Mouse (Mus musculus) left cerebral cortex, postnatal 14 days (tissue): ENCODE data around the gene Mamdc4. TPM values are rescaled to one million over a fixed set of nuclear protein-coding genes. Genes with fewer than 3 reads are reported as not detected.
A peak's percentile ranks its signal among the peaks of the same experiment; 100 is the strongest.

Source experiments
- DNase-seq, 2 experiments: peaks; one replicate each; pipeline ENCODE4 v3.0.0; 2021 to 2022; ENCODE audit warnings: low spot score in 2 of 2, mixed read lengths in 1 of 2
- intact Hi-C: fragments of 180-260 bp; cut with DNase I; formaldehyde crosslinking; loops from one replicate; pipeline ENCODE4 v1.15.1; 2025
- total RNA-seq, 2 experiments: library from RNA; stranded (reverse); gene quantifications; 2 replicates each; pipeline ENCODE4 v1.2.3; 2021

The Mamdc4 gene
- total RNA-seq, 2 experiments from 2014 or later = 1.8 to 2.1 TPM

DNA sequence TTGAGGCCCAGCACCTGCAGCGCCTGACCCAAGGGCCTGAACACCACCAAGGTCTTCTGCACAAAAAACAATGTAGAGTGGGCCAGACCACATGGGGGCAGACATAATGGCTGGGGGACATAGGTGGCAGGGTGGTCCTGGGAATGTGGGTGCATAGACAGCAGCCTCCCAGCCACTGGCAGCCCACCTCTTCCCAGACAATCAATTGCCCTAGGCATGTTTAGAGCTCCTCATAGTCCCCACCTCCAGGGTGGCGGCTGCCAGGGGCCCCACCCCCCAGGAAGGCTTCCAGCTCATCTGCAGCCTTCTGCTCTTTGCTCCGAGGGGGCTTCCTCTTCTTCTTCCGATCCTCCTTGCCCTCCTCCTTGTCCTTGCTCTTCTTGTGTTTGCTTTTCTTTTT is 8.9 kb upstream of the Mamdc4 start:
- no peak for DNase-seq
- intact Hi-C loops = no loop called here

DNA sequence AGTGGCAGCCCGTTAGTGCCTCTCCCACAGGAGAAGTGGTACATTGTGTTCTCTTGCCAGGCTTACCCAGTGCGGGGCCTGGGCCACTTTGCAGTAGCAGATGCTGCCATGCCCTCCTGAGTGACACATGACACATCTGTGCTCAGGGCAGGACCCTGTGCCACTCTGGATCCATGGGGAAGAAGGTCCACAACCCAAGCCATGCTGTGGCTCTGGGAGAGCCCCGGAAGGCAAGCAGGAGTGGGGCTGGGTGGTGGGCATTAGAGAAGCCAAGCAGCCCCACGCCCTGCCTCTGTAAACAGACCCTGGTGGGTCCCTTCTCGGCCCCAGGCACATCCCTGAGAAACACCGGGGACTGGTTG is 8.5 kb upstream of the Mamdc4 start:
- intact Hi-C loops = no loop called here
- DNase-seq = peak in 1 of 2 experiments; percentile 23

DNA sequence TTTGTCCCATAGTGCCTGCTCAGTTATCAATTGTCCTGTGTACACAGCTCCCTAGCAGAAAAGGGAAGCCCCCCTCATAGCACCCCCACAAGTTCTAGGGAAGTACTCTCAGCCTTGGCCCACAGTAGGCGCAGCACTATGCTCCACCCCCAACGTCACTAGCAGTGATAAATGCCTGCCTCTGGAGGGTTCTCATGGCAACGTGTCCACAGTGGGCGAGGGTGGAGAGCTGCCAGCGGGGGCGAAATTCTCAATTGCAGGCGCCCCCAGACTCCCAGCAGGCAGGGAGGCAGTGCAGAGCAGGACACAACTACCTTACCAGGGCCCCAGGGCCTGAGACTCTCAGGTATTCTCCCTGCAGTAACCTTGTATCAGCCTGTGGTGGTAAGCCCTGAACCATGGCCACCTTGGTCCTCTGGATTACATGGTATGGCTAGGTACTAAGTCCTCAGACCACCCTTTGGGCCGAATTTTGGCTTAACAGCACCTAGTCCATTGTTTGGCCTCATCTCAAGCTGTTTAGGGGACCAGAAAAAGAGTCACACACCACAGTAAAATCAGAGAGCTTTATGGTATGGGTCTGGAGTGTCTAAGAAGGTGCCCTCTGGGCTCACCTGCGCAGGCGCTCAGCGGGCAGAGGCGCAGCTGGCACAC is 7.9 kb upstream of the Mamdc4 start:
- DNase-seq = peak; percentile 90 to 94
- intact Hi-C loops = no loop called here

DNA sequence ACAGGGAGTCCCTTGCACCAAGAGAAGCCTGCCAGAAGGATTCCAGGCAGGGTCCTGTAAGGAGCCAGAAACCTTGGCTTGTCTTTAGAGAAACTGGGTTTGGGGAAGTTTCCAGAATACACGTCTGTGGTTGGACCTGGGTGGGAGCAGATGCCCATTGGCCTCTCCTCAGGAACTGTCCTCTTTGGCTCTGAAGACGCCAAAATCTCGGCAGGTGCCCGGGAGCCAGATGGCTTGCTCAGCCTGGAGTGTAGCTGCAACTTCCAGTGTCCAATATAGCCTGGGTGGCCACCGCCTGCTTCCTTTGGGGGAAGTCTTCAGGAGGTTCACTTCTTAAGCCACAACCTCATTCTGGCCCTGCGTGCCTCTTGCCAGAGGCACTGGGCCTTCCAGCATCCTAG is 7.3 kb upstream of the Mamdc4 start:
- DNase-seq = no peak
- intact Hi-C loops = no loop called here

DNA sequence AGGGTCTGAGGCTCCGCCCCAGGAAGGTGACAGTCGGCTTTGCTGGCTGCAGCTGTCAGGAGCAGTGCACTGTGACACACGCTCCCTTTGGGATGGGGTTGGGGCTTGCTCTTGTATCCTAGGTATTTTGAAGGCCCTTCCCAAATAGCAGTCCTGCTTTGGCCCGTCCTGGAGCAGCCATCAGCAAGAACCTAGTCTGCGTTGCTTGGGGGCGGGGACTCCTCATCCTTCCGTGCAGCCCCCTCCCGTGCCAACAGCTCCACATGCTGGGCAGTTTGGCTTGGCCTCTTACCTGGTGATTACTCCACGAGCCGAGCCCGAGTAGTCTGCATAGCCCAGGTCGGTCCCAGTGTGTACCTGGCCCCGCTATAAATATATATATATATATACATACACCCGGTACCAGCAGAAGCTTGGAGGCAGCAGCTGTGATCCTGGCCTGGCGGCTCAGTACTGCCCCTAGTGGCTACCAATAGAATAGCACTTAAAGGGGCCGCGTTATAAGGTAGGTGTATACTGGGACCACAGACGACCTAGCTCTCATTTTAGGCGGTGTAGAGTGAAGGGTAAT is 6.7 kb upstream of the Mamdc4 start, which contains the start of gene Ajm1:
Gene Ajm1, minus strand, starts transcription at position 464 of the 571 bp plus-strand sequence.
- intact Hi-C loops = no loop called here
- peak; percentile 80 to 93 for DNase-seq

DNA sequence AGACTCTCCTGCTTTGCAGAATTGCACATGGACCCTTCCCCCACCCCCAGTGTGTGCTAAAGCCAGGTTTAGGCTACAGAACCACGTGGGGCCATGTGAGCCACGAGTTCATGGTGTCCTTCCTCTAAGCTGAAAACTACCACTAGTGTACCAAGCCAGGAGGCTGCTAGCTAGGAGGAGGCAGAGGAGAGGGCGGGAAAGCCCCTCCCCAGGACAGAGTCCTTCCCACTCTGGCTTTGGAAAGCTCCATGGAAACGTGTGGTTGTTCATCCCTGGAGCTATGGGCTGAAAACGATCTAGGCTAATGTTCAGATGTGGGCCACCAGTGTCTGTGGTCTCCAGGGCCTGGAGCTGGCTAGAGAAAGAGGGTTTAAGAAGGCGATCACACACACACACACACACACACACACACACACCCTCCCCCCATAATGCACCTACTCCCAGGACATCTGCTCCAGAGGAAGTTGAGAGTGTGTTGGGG is 6.0 kb upstream of the Mamdc4 start:
- DNase-seq = peak in 1 of 2 experiments; percentile 78
- intact Hi-C loops = no loop called here

DNA sequence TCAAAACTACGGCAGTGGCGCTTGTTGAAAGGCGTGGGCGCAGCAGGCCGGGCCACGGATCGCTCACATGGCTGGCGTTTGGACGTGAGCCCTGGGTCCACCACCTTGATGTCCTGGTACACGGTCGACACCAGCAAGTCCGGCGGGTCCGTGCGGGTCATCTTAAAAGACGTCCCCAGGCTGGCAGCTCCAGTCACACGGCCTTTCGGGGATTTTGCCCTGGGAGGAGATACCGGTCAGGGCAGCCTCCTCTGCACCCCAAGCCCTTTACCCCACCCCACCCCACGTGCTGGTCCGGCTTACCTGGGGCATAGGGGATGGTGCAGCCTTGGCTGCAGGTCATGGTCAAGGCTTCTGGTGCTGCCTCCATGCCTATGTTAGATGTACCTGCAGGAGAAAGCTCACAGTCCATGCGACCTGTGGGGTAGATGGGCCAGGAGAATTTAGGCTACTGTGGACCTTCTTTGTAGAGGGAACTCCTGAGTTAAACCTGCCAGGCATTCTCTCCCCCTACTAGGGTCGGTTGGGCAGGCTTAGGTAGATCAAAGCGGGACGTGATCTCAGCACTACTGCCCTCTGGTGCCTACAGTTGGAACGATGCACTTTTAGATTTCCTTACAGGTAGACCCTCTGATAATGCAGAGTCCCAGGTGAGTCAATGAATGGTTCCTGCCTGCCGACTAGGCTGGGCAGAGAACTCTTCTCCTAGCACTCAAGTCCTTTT is 5.3 kb upstream of the Mamdc4 start:
- peak; percentile 70 to 73 for DNase-seq
- intact Hi-C loops = no loop called here

DNA sequence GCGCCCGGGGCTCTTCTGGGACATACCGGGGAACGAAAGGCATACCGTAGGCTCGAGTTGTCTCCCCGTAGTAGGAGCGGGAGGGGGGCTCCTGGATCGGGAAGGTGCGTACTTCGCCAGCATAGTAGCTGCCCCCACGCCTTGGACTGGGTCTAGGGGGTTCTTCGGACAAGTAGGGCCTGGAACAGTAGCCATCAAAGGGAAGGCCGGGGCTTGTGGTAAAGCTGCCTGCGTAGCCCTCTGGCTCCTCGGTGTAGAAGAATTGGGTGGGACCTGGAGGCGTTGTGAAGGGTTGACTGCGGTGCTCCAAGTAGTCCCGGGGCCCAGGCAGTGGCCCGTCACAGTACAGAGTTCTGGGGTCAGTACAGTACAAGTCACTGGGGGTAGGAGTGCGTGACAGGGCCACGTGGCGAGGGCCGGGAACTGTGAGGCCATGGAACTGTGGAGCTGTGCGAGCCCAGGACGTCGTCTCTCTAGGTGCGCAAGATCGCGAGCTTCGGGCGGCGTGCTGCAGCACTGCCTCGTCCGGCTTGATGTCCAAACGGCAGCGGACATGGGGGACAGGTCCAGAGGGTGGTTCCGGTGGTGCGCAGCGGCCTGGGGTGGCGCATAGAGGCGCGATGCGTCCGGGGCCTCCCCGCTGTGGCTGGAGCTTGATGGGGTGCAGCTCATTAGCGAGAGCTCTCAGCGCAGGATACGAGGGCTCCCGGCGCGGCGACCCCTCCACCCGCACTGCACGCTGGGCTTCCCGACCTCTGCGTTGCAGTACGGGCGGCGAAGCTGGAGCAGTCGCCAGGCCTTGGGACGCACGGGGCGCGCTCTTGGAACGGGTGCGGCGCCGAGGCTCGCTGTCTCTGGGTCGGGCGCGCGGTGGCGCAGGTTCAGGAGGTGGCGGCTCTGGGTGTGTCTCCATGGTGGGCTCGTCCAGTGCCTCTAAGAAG is 4.4 kb upstream of the Mamdc4 start:
- intact Hi-C loops = no loop called here
- no peak for DNase-seq

DNA sequence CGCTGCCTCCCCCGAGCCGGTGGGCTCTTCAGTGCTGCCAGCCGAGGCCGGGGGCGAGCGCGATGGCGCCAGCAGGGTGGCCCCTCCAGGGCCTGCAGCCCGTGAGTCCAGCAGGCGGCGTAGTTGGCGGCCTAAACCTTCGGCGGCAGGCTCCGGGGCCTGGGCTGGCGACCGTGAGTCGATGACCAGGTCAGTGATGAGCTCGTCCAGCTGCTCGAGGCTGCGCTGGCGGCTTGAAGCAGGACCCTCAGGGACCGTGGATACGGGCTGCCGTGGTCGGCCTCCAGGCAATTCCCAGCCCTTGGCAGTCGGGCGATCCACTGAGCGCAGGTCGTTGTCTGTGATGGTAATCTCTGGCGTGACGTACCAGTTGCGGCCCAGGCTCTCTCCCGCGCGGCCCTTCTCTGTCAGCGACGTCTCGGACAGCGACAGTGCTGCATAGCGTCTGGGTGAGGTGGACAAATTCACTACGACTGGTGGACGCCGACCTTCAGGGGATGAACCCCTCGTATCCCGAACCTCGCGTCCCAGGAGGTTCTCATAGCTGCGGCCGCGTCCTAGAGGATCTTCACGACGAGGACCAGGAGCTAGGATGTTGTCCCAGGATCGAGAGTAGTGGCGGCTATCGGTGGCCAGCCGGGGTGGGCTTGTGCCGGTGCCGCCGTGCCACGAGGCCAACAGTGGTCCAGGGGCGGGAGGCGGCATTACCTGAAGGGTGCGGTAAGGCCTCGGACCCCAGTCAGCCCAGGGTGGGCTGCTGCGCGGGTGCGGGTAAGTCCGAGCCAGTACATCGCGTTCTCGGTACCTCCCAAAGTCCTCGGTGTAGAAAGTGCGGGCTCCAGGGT is 3.5 kb upstream of the Mamdc4 start:
- DNase-seq = no peak
- intact Hi-C loops = no loop called here

DNA sequence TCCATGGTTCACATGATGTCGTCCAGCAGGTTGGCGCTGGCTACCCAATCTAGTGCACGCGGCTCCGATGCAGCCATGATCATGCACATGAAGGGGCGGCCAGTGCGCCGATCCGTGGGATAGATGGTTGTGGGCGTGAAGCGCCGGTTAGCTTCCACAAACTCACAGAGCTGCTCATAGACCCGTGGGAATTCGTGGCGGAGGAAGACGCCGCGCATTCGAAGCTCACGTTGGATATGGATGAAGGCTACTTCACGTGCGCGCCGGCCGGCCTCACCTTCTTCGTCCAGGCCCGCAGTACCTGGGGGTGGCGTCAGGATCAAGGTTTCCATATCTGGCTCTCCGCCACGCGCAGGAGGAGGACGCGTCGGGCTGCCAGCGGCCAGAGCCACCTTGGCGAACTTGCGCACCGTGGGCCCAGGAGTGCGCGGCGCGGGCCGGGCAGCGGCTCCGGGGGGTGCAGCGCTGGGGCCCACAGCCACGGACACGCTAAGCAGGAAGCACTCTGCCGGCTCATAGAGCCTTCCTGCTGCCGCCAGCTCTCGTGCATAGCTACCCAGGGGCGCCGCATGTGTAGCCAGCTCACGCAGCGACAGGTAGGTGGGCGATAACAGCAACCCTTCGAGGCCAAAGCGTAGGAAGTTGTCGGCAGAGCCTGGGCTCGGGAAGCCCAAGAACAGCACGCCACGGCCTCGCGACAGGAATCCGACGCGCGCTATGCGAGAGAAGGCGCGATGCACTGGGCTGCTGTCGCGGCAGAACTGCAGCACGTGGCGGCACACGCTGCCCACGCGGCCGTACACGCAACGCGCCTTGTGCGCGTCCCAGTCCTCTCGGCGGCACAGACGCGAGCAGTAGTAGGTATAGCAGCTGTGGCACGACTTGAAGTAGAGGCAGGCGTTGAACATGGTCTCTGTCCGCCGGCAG is 2.6 kb upstream of the Mamdc4 start:
- no peak for DNase-seq
- intact Hi-C loops = no loop called here

DNA sequence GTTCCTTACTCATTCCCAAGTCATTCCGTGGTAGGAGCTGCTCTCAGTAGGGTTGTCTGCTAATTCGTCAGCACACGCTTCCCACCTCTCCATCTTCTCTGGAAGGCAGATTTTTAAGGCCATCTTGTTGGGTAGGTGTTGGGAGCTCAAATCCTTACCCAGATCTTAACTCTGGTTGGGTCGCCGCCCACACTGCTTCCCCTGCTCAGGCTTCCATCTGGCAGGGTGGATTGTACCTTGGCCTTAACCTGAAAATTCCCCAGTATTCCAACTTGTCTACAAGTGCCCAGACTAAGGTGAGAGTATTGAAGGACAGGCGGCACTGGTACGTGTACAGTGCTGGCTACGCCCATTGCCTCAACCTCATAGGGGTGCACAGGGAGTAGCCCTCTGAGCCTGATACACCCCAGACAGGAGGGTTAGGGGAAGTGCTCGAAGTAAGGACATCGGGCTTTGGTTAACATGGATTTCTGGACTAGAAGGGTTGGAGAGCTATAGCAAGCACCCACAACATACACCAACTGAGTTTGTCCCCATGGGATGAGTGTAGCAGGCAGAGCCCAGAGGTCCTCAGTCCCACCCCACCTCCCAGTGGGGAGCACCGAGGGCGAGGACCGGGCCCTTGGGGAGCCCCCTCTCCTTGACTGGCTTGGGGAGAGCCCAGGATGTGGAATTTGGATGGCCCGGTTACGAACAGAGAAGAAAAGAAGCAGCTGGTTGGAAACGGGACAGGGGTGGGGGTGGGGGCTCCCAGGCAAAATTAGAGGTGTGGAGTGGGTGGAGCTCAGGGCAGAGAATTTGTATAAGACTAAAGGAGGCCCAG is 1.6 kb upstream of the Mamdc4 start:
- no peak for DNase-seq
- intact Hi-C loops = no loop called here

DNA sequence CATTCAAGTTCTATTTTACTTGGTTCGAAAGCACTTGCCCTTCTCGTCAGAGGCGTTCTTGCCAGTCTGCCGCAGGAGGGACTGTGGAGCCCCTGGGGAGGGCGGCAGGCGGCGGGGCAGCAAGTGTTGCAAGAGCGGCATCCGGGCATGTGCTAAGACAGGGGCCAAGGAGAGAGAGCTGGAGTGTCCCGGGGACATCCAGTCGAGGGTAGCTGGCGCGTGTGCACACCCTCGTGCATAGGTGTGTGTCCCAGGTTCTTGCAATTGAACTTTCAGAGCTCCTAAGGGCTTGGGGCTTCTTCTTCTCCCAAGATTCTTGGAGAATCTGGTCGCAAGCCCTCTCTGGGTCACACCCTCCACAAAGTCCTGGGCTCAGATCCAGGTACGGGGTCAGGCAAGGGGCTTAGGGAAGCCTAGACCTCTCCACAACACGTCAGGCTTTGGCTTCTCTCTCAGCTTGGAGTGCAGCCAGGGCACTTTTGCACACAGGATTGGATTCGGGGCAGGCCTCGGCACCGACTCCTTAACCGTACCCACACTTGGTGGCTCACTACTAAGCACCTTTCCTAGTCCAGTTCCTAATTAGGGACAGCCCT is 885 bp upstream of the Mamdc4 start:
- no peak for DNase-seq
- intact Hi-C loops = no loop called here

DNA sequence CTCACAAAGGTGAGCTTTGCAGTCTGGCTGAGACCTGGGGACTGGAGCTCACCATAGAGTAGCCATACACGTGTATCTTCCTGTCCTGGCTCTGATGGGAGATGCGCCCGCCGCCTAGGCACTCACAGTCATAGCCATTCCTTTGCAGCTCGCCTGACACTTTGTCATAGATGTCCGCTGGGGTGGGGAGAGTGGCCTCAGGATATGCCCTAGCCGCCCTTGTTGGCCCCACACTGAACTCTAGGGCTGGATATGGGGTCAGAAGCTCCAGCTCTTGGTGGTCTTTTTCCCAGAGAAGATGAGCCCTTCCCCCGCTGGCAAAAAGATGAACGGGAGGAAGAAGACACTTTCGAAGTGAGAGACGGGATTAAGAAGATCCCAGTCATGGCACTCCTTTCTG is 509 bp downstream of the Mamdc4 start:
- intact Hi-C loops = no loop called here
- DNase-seq = no peak

DNA sequence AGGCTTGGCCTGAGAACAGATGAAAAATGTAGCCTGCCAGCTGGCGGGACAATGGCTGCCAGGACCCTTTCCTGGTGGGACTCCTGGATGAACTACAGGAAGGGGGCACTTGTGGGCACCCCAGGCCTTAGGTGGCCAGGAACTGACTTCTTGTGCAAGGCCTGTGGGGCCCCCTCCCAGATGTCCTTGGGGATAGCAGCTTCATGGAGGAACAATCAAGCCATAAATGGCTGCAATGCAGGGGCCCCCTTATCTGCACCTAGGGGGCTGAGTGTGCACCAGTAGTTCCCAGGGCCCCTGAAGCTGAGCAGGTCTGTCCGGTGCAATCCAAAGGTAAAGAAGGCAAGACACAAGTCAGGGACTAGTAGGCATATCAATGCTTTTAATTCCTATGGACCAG is 1.6 kb downstream of the Mamdc4 start:
- DNase-seq = no peak
- intact Hi-C loops = no loop called here

DNA sequence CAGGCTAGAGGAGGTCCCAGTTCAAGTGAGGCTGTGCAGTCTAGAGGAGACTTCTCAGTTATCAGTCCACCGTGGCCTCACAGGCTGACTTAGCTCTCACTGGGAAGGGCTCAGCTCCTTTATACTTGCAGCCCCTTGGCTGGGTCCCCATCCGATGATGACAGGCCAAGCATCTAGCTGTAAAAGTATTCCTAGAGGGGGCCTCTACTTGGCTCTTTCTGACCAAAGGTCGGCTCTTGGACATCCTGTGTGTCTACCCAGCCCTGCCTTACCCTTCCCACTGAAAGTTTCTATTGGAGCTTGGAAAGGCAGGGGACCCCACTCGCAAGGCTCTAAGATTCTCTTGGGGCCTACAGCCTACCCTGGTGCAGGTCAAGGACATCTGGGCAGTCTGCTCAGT is 3.4 kb downstream of the Mamdc4 start:
- intact Hi-C loops = no loop called here

DNA sequence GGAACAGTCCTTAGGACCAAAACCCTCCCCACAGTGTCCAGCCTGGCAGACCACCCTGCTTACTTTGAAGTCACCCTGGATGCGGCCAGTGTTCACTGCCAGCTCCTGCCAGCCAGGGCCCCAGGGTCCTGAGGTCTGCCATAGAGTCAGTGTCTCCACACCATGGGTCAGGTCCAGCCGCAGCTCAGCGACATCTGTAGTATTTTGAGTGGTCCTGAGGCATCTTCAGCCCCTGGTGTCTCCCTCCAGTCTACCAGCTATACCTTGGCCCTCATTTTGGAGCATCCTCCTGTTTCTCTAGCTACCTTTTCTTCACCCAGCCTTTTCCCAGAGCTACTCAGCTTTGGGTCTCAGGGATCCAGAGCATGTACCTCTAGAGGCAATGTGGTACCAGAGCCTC is 5.3 kb downstream of the Mamdc4 start:
- DNase-seq = no peak
- intact Hi-C loops = no loop called here

More for the DNA sequence above, 3.4 kb downstream of the Mamdc4 start:
- no peak for DNase-seq
